Mouse (Mus musculus) NIH3T3 (cell line): ENCODE data around the gene Dhx16.

Source experiments
- DNase-seq: peaks from one replicate; pipeline ENCODE4 v3.0.0-alpha.2; 2012; ENCODE audit warnings: low read depth

Dhx16 gene

GRCm38 (mm10) chr17:35859835-35860234 lies 19.8 kb upstream of the Dhx16 start:
- no peak for DNase-seq

- no peak for DNase-seq
These were observed 18.8 kb upstream of the Dhx16 start for GRCm38 (mm10) chr17:35860831-35861197.

GRCm38 (mm10) chr17:35861198-35861857 lies 18.3 kb upstream of the Dhx16 start, which contains the start of gene Nrm:
Gene Nrm, plus strand, starts transcription at chr17:35861318.
- DNase-seq, result peak; percentile 95

- peak; percentile 48 for DNase-seq
These were observed 14.7 kb upstream of the Dhx16 start for GRCm38 (mm10) chr17:35864832-35865353.

- DNase-seq, result peak; percentile 88
These were observed 13.9 kb upstream of the Dhx16 start, which contains the start of gene Ppp1r18 for GRCm38 (mm10) chr17:35865481-35866280. Gene Ppp1r18, plus strand, starts transcription at chr17:35865593.

GRCm38 (mm10) chr17:35866281-35866831 lies 13.3 kb upstream of the Dhx16 start:
- peak; percentile 80 for DNase-seq

GRCm38 (mm10) chr17:35866911-35867890 lies 12.4 kb upstream of the Dhx16 start:
- peak; percentile 80 for DNase-seq

GRCm38 (mm10) chr17:35868165-35868820 lies 11.3 kb upstream of the Dhx16 start:
- DNase-seq, result peak; percentile 69

- no peak for DNase-seq
These were observed 10.7 kb upstream of the Dhx16 start for GRCm38 (mm10) chr17:35868961-35869345.

GRCm38 (mm10) chr17:35869346-35870067 lies 10.1 kb upstream of the Dhx16 start:
- peak; percentile 85 for DNase-seq

GRCm38 (mm10) chr17:35870151-35870883 lies 9.3 kb upstream of the Dhx16 start:
- peak; percentile 90 for DNase-seq

GRCm38 (mm10) chr17:35870884-35871696 lies 8.5 kb upstream of the Dhx16 start:
- DNase-seq, result peak; percentile 67

- peak; percentile 95 for DNase-seq
These were observed 5.7 kb upstream of the Dhx16 start for GRCm38 (mm10) chr17:35873774-35874519.

- peak; percentile 70 for DNase-seq
These were observed 4.9 kb upstream of the Dhx16 start for GRCm38 (mm10) chr17:35874721-35875120.

GRCm38 (mm10) chr17:35882924-35883323 lies 3.3 kb downstream of the Dhx16 start:
- DNase-seq, result no peak

- DNase-seq, result no peak
These were observed 4.2 kb downstream of the Dhx16 start for GRCm38 (mm10) chr17:35883777-35884176.

- DNase-seq, result no peak
These were observed 8.1 kb downstream of the Dhx16 start for GRCm38 (mm10) chr17:35887725-35888124.
